Mouse (Mus musculus): ENCODE data around the gene Hirip3. TPM values are rescaled to one million over a fixed set of nuclear protein-coding genes. Genes with fewer than 3 reads are reported as not detected.
"Not testable (repeated sequence)": the region's sequence is repeated elsewhere in the genome, so short reads cannot be mapped to it uniquely, and the experiment has no call there.

Gene Hirip3
- total and polyA plus RNA-seq, 3 experiments, result 55.6 to 137 TPM; not detected in 1

DNA sequence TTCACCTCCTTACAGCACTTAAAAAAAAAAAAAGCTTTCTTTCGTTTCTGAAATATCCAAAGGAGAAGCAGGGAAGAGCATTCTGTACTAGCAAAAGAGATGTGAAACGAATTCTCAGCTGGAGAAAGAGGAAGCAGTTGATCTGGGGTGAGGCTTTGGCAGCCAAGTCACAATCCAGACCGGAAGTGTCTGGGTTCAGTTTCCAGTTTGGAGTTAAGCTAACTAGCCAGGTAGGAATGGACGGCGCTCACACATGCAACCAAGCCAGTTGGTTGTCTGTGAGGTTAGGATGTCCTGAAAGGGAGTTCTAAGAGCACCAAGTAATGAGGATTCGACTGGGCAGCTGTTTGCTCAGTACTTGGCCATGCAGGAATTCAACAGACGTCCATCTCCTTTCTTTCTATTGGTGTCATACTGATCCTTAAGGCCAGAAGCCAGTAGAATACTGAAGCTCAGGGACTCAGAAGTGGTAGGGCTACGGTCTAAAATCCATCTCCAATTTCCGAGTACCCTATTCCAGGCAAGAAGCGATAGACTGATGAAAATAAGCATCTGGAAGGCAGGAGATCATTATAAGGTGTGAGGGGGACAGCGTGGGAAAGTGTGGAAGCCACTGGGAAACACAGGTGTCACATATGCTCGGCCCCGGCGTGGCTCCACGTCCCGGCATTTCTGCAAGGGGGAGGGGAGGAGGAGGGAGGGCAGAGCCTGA is 35.8 kb downstream of the Hirip3 start (continued):
- TF ChIP-seq MEF2A (IDR thresholded peaks at IDR 0.05; ENCODE audit: extremely low read depth, insufficient replicate concordance, low read depth, low read length, poor library complexity, severe bottlenecking) (no peak), E2F4 (IDR thresholded peaks at IDR 0.05; ENCODE audit: borderline replicate concordance, low read depth, low read length) (no peak), RCOR1 (IDR thresholded peaks at IDR 0.05; ENCODE audit: low read depth, low read length) (peak; percentile 70), POLR2AphosphoS2 (IDR thresholded peaks at IDR 0.05; ENCODE audit: low read length) (no peak; the same call in 1 of the 2 replicates), MAX (IDR thresholded peaks at IDR 0.05; ENCODE audit: low read length) (peak; percentile 60; the same call in 1 of the 2 replicates), ZC3H11A (IDR thresholded peaks at IDR 0.05; ENCODE audit: low read depth, low read length) (no peak), HCFC1 (IDR thresholded peaks at IDR 0.05; ENCODE audit: low read depth, low read length) (peak; percentile 70), JUND (IDR thresholded peaks at IDR 0.05; ENCODE audit: low read depth, low read length) (no peak), GATA1 (IDR thresholded peaks at IDR 0.05; ENCODE audit: low read depth, low read length) (no peak), MXI1 (IDR thresholded peaks at IDR 0.05; ENCODE audit: low read depth, low read length) (peak; percentile 79), BHLHE40 (IDR thresholded peaks at IDR 0.05; ENCODE audit: borderline replicate concordance, low read depth, low read length) (no peak), EP300 (IDR thresholded peaks at IDR 0.05; ENCODE audit: low read depth in 1 of 2, low read length in 2 of 2) (peak in 1 of 2 experiments; percentile 52; a peak in 2 of 4 replicates), ELF1 (IDR thresholded peaks at IDR 0.05; ENCODE audit: low read depth, low read length) (no peak), SMC3 (IDR thresholded peaks at IDR 0.05; ENCODE audit: low read depth, low read length) (no peak)

GRCm38 (mm10) chr7:126898102-126898990 is 36.6 kb downstream of the Hirip3 start:
- Histone ChIP-seq H3K4me3 (ENCODE audit: control insufficient read depth in 1 of 2, insufficient read depth in 1 of 2, low read depth in 2 of 2, low read length in 2 of 2) (peak overlapping the region; percentile 64 to 73), H3K4me1 (ENCODE audit: control insufficient read depth in 1 of 2, insufficient read depth in 2 of 2, low read length in 2 of 2) (peaks cover 4 to 12% of the 10 kb centered on the region in 2 experiments; a peak in 3 of 4 replicates), H3K9ac (ENCODE audit: control insufficient read depth, low read depth, low read length, poor library complexity, severe bottlenecking) (peak overlapping the region; percentile 90), H3K27me3 (ENCODE audit: control insufficient read depth in 1 of 2, insufficient read depth in 2 of 2, low read length in 2 of 2) (no peaks in the 10 kb centered on the region), H3K79me2 (ENCODE audit: control insufficient read depth, insufficient read depth, low read length, poor library complexity) (peaks cover 4% of the 10 kb centered on the region; the same call in 1 of the 2 replicates), H3K36me3 (ENCODE audit: control insufficient read depth in 1 of 2, insufficient read depth in 2 of 2, low read length in 2 of 2) (peaks cover 0 to 5% of the 10 kb centered on the region in 2 experiments; a peak in 2 of 4 replicates), H3K9me3 (replicated peaks; ENCODE audit: insufficient read depth, low read length) (no peaks in the 10 kb centered on the region), H3K27ac (ENCODE audit: control insufficient read depth, low read depth, low read length) (peak overlapping the region; percentile 84)
- TF ChIP-seq MYB (IDR thresholded peaks at IDR 0.05; ENCODE audit: low read depth, low read length) (no peak), POLR2A (IDR thresholded peaks at IDR 0.05; ENCODE audit: control insufficient read depth in 1 of 2, insufficient read depth in 1 of 2, low read depth in 1 of 2, low read length in 2 of 2, poor library complexity in 1 of 2) (peak; percentile 72 to 73), USF1 (IDR thresholded peaks at IDR 0.05; ENCODE audit: low read depth, low read length) (0 out of 2 replicates have a peak, but pooled peaks have one; percentile 25), ZMIZ1 (IDR thresholded peaks at IDR 0.05; ENCODE audit: low read depth, low read length) (peak; percentile 15; the same call in 1 of the 2 replicates), NELFE (IDR thresholded peaks at IDR 0.05; ENCODE audit: low read depth, low read length) (peak; percentile 86), ELF1 (IDR thresholded peaks at IDR 0.05; ENCODE audit: low read depth, low read length) (no peak), TBP (IDR thresholded peaks at IDR 0.05; ENCODE audit: low read depth, low read length) (peak; percentile 24; the same call in 1 of the 2 replicates), SIN3A (IDR thresholded peaks at IDR 0.05; ENCODE audit: low read length) (peak; percentile 37; the same call in 1 of the 2 replicates), CHD1 (IDR thresholded peaks at IDR 0.05; ENCODE audit: low read depth, low read length) (0 out of 2 replicates have a peak, but pooled peaks have one; percentile 3), NRF1 (IDR thresholded peaks at IDR 0.05; ENCODE audit: insufficient read depth, low read depth, low read length, poor library complexity, severe bottlenecking) (peak; percentile 93), HCFC1 (IDR thresholded peaks at IDR 0.05; ENCODE audit: low read depth, low read length) (peak; percentile 73)
- peak; percentile 94 for DNase-seq (ENCODE audit: low read depth, low spot score)

DNA sequence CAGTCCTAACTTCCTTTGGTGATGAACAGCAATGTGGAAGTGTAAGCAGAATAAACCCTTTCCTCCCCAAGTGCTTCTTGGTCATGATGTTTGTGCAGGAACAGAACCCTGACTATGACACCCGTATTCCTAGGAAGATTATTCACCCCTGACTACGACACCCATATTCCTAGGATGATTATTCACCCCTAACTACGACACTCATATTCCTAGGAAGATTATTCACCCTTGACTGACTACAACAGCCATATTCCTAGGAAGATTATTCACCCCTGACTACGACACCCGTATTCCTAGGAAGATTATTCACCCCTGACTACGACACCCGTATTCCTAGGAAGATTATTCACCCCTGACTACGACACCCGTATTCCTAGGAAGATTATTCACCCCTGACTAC is 38.0 kb downstream of the Hirip3 start:
- not testable (repeated sequence) for H3K4me3 ChIP-seq (ENCODE audit: control insufficient read depth in 1 of 2, insufficient read depth in 1 of 2, low read depth in 2 of 2, low read length in 2 of 2); H3K27me3 ChIP-seq (ENCODE audit: control insufficient read depth in 1 of 2, insufficient read depth in 2 of 2, low read length in 2 of 2); H3K9ac ChIP-seq (ENCODE audit: control insufficient read depth, low read depth, low read length, poor library complexity, severe bottlenecking); H3K9me3 ChIP-seq (replicated peaks; ENCODE audit: insufficient read depth, low read length); H3K79me2 ChIP-seq (ENCODE audit: control insufficient read depth, insufficient read depth, low read length, poor library complexity); H3K27ac ChIP-seq (ENCODE audit: control insufficient read depth, low read depth, low read length); DNase-seq (ENCODE audit: low read depth, low spot score); H3K36me3 ChIP-seq (ENCODE audit: control insufficient read depth in 1 of 2, insufficient read depth in 2 of 2, low read length in 2 of 2)
- peaks cover 4 to 12% of the 10 kb centered on the region in 2 experiments; a peak in 3 of 4 replicates for H3K4me1 ChIP-seq (ENCODE audit: control insufficient read depth in 1 of 2, insufficient read depth in 2 of 2, low read length in 2 of 2)

Measured in MEL (cell line).